Mouse (Mus musculus) spleen, adult 18-20 months (tissue): ENCODE results near the gene Tex13a.

Experiments
- DNase-seq, 2 experiments: peaks; one replicate each; pipeline ENCODE4 v3.0.0; 2022; ENCODE audit warnings: mixed read lengths in 2 of 2

Gene Tex13a

DNA sequence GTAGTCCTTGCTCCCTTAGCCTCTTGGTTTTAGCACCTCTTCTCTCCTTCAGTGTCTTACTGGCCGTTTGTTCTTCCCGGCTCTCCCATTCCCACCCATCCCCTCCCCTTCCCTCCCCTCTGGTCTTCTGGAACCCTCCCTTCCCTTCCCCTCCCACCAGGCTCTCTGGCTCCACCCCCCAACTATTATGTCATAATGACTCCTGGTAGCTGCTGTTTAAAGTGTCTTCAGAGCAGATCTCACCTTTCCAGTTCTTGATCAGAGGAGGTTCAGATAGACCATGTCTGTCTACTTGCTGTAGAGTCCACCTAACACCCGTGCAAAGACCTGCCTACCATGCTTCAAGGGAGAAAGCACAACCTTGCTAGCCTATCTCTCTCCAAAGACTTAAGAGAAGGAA is at the start of gene Tex13a:
TSS of gene Tex13a (minus strand) at position 101 of the 400 bp plus-strand sequence.
- no peak for DNase-seq

- no peak for DNase-seq
Observed at GRCm38 (mm10) chrX:138234626-138235025, 25.2 kb upstream of the Tex13a start.

DNA sequence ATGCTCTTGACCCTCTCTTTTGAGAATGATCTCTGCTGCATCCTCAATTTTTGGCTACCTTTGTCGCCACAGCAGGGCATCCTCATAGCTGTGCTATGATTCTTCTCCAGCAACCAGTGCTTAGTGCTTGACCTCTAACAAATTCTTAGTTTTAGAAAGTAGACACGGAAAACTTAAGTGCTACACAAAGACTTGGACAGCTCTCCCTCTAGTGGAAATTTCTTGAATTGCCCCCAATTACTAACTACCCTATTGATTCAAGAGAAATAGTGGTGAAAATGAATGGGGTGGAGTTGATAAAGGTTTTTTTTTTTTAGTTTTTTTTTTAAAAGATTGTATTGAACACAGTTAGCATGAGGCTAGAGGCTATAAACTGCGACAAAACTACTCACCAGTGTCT is 39.2 kb downstream of the Tex13a start:
- DNase-seq, result no peak
